Mouse (Mus musculus) forebrain, embryonic 14.5 days (tissue): ENCODE results near the gene Ch25h. TPM values are rescaled to one million over a fixed set of nuclear protein-coding genes. Genes with fewer than 3 reads are reported as not detected.

ENCODE experiments used
- ATAC-seq: fragments of 200-750 bp; cut with Nextera tagmentation; 2 replicates; pipeline ENCODE4 v1.8.0; 2017; ENCODE audit warnings: mild to moderate bottlenecking, moderate library complexity
- DNase-seq: peaks from one replicate; pipeline ENCODE4 v3.0.0-alpha.2; 2015; ENCODE audit warnings: low spot score
- H3K27ac ChIP-seq: fragments of 300-500 bp; sonication (generic); 2 replicates; pipeline ENCODE4 v1.5.1; 2014; ENCODE audit warnings: low read depth, mild to moderate bottlenecking, control low read depth, low read length, moderate library complexity
- H3K27me3 ChIP-seq: fragments of 300-500 bp; sonication (generic); replicated peaks from 2 replicates; pipeline ENCODE4 v1.6.1; 2014; ENCODE audit warnings: low read length, control low read depth, mixed read lengths; ENCODE audit not compliant: control insufficient read depth, insufficient read depth
- H3K36me3 ChIP-seq: fragments of 300-500 bp; sonication (generic); 2 replicates; pipeline ENCODE4 v1.6.1; 2014; ENCODE audit warnings: low read length, control low read depth; ENCODE audit not compliant: control insufficient read depth, insufficient read depth
- H3K4me1 ChIP-seq: fragments of 300-500 bp; sonication (generic); 2 replicates; pipeline ENCODE4 v1.6.1; 2014; ENCODE audit warnings: antibody characterized with exemption, low read length, control low read depth; ENCODE audit not compliant: control insufficient read depth, insufficient read depth
- H3K4me2 ChIP-seq: fragments of 300-500 bp; sonication (generic); 2 replicates; pipeline ENCODE4 v1.6.1; 2014; ENCODE audit warnings: mild to moderate bottlenecking, control low read depth, low read length
- H3K4me3 ChIP-seq: fragments of 300-500 bp; sonication (generic); 2 replicates; pipeline ENCODE4 v1.5.1; 2014; ENCODE audit warnings: low read depth, low read length, control low read depth
- H3K9ac ChIP-seq: fragments of 300-500 bp; sonication (generic); 2 replicates; pipeline ENCODE4 v1.6.1; 2014; ENCODE audit warnings: mild to moderate bottlenecking, low read length, control low read depth, moderate library complexity
- H3K9me3 ChIP-seq: fragments of 300-500 bp; sonication (generic); replicated peaks from 2 replicates; pipeline ENCODE4 v1.6.1; 2016; ENCODE audit warnings: low read length, control low read depth, mixed read lengths; ENCODE audit not compliant: control insufficient read depth
- WGBS: fragments of 180-500 bp; shearing (Covaris S2); extraction: QIAGEN DNeasy Blood & Tissue Kit; methylation state at CpG from one replicate; pipeline ENCODE4 v1.1.7; 2014; 5-methylcytosine and 5-hydroxymethylcytosine counted together
- polyA plus RNA-seq: library from polyadenylated mRNA; unstranded; fragments of >200 nt; fragmentation: Nextera tagmentation; extraction: Ambion mirVana; gene quantifications from 2 replicates; pipeline ENCODE4 v1.2.1, GENCODE M21; 2014

The Ch25h gene
- polyA plus RNA-seq: 0.24 and 0.31 TPM in 2 replicates

DNA sequence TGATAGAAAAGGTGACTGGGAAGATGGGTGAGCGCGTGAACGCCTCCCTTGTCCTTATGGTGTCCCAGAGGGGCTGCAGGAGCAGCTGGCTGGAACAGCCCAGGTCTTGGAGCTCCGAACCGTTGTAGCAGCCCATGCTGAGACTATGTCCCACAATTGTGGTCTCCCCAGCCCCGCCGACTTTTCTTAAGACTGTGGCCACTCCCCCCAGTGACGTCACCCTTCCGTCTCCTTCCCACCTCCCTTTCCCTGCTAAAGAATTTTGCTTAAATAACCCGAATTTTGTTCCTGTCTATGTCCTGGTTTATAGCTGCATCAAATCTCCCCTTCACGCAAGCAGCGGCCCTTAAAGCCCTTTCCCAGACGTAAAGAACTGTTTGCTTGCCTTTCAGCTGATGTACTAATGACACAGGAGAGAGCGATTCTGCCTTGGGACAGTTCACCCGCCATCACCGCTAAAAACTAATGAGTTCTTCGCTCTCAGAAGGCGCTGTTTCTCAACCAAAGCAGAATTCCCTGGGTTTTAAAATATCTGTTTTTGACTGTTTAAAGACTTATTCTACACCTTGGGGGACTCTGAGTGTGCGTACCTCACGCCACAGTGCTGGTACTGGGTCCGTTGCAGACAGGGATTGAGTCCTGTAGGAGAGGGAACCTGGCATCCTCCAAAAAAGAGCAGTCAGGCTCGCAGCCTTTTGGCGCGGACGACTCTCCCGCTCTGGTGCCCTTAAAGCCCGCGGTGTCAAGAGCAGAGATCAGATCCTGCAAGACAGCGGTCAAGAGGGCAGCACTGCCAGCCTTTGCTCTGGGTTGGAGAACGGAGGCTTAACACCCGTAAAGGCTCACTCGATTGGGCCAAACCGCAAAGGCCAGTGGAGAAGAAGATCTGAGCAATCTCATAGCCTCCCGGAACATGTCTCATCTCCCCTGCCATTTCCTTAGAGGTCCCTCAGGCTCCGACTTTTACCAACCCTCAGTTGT is at the start of gene Ch25h:
Ch25h (minus strand) TSS at position 174 of the 981 bp plus-strand sequence.
- no peaks in the 10 kb centered on the region for H3K9me3 ChIP-seq
- 1% methylated on average over 35 of the region's 35 CpGs for WGBS
- H3K36me3 ChIP-seq: no peaks in the 10 kb centered on the region
- H3K27me3 ChIP-seq: peaks cover 20% of the 10 kb centered on the region
- peak within 1 kb of the TSS; percentile 46 for H3K9ac ChIP-seq
- 0 out of 2 replicates have a peak, but pooled peaks cover 3% of the 10 kb centered on the region for H3K4me1 ChIP-seq
- no peak within 1 kb of the TSS for H3K27ac ChIP-seq
- peak within 1 kb of the TSS; percentile 95 for H3K4me2 ChIP-seq
- DNase-seq (peak; percentile 72), ATAC-seq (peak; percentile 89)
- peak within 1 kb of the TSS; percentile 50 for H3K4me3 ChIP-seq

DNA sequence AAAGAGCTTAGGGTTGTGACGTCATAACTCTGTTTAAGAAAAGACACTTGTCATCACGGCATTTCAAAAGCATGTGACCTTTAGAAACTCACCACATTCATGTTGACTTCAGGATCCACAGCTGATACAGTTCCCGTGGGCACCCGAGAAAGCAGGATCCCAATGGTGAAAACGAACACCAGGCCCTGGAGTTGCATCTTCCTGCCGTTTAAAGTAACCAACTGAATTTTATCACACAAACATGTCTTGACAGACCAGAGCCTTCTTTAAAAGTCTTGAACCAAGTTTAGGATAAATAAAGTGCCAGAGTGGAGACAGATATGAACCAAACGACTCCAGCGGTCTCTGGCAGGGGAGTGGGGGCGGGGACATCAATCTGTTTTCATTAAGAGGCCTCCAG is 49.7 kb upstream of the Ch25h start:
- Histone ChIP-seq H3K27ac (no peak overlapping the region), H3K9me3 (no peaks in the 10 kb centered on the region), H3K4me3 (no peak overlapping the region), H3K27me3 (no peaks in the 10 kb centered on the region), H3K36me3 (no peaks in the 10 kb centered on the region), H3K4me1 (peaks cover 3% of the 10 kb centered on the region; the same call in 1 of the 2 replicates), H3K4me2 (no peak overlapping the region), H3K9ac (no peak overlapping the region)
- no peak for DNase-seq
- WGBS: 82% methylated on average over 9 of the region's 9 CpGs
- no peak for ATAC-seq

GRCm38 (mm10) chr19:34523106-34523725 is 48.3 kb upstream of the Ch25h start:
- DNase-seq: no peak
- no peak for ATAC-seq
- H3K27ac ChIP-seq: no peak overlapping the region
- no peak overlapping the region for H3K4me2 ChIP-seq
- peaks cover 3% of the 10 kb centered on the region; the same call in 1 of the 2 replicates for H3K4me1 ChIP-seq
- no peaks in the 10 kb centered on the region for H3K9me3 ChIP-seq
- H3K4me3 ChIP-seq: no peak overlapping the region
- H3K27me3 ChIP-seq: no peaks in the 10 kb centered on the region
- no peaks in the 10 kb centered on the region for H3K36me3 ChIP-seq
- WGBS: 88% methylated on average over 12 of the region's 12 CpGs
- no peak overlapping the region for H3K9ac ChIP-seq

DNA sequence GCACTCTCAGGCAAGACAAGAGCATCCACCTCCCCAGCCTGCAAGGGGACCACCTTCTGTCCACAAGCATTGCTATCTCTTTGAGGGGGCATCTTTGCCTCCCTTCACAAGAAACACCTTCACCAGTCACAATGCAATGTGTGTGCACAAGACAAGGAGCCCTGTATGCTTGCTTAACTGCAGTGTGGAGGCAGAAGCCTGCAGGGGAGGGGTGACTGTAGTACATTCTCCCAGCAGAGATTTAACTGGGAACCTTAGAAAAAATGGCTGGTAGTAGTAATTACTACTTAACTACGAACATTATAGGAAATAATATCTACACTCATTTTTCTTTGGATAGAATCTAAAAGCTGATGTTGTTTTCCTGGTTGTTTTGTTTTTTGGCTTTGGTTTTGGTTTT is 47.0 kb upstream of the Ch25h start:
- no peaks in the 10 kb centered on the region for H3K9me3 ChIP-seq
- H3K4me2 ChIP-seq: no peak overlapping the region
- no peak for ATAC-seq
- H3K27ac ChIP-seq: no peak overlapping the region
- H3K4me3 ChIP-seq: no peak overlapping the region
- no peak for DNase-seq
- WGBS: 88% methylated on average over 1 of the region's 1 CpGs
- peaks cover 3% of the 10 kb centered on the region; the same call in 1 of the 2 replicates for H3K4me1 ChIP-seq
- no peaks in the 10 kb centered on the region for H3K27me3 ChIP-seq
- no peak overlapping the region for H3K9ac ChIP-seq
- H3K36me3 ChIP-seq: no peaks in the 10 kb centered on the region

DNA sequence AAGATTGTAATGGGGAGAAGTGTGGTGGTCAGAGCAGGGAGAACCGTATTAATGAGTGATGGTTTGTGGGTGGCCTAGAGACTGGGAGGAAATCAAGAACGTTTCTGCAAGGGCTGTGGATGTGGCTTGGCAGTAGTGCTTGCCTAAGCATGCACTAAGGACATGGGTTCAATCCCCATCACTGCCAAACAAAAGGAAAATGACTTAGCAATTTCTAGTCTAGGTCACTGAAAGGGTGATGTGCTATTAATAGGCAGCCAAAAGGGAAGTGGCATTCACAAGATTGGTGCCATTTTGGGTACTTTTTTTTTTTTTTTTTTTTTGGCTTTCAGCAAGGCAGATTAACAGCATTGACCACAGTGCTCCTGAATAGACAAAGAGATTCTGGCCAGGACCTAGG is 46.4 kb upstream of the Ch25h start:
- no peaks in the 10 kb centered on the region; the same call in 1 of the 2 replicates for H3K4me1 ChIP-seq
- H3K9me3 ChIP-seq: no peaks in the 10 kb centered on the region
- H3K27me3 ChIP-seq: no peaks in the 10 kb centered on the region
- WGBS: 67% methylated on average over 2 of the region's 2 CpGs
- H3K4me3 ChIP-seq: no peak overlapping the region
- no peak overlapping the region for H3K9ac ChIP-seq
- ATAC-seq: no peak
- H3K36me3 ChIP-seq: no peaks in the 10 kb centered on the region
- no peak for DNase-seq
- H3K27ac ChIP-seq: no peak overlapping the region
- H3K4me2 ChIP-seq: no peak overlapping the region

DNA sequence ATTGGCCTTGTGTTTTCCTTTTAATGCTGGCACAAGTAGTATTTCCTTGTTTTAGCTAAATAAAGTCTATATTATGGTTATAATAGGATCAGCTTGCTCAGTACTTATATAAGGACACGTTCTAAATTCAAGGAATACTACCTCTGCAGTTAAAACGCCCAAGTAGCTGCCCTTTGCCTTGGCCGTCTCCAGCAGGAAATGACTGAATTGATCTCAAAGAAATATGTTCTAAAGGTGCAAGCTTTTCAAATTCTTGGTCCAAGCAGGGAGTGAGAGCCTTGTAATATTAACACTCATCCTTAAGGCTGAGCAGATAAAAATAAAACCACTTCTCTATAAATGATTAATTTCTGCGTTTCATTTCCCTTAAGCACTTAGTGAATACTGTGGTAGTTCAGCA is 45.1 kb upstream of the Ch25h start:
- WGBS: 90% methylated on average over 4 of the region's 4 CpGs
- Histone ChIP-seq H3K27me3 (no peaks in the 10 kb centered on the region), H3K4me3 (no peak overlapping the region), H3K4me2 (no peak overlapping the region), H3K27ac (no peak overlapping the region), H3K4me1 (no peaks in the 10 kb centered on the region), H3K9me3 (no peaks in the 10 kb centered on the region), H3K9ac (no peak overlapping the region), H3K36me3 (no peaks in the 10 kb centered on the region)
- ATAC-seq: no peak
- DNase-seq: no peak

GRCm38 (mm10) chr19:34519646-34520045 is 44.7 kb upstream of the Ch25h start:
- no peak for DNase-seq
- Histone ChIP-seq H3K27ac (no peak overlapping the region), H3K27me3 (no peaks in the 10 kb centered on the region), H3K36me3 (no peaks in the 10 kb centered on the region), H3K4me2 (no peak overlapping the region), H3K4me3 (no peak overlapping the region), H3K9ac (no peak overlapping the region), H3K9me3 (no peaks in the 10 kb centered on the region), H3K4me1 (no peaks in the 10 kb centered on the region)
- 88% methylated on average over 3 of the region's 3 CpGs for WGBS
- no peak for ATAC-seq

DNA sequence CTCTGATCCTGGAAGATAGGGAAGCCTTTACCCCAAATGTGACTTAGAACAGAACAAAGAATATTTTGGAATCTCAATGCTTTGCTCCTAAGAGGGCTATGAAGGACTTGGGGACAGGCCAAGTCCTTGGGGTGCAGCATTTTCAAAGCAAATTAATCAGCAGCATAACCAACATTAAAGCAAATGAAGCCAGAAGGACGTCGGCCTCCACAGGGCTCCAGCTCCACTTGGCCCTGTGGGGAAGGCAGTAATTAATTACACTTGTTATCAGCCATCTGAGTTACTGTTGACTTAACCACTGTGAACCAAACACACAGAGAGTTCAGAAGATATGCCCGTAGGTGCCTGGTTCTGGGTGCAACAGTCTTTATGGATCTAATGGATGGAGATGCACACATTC is 43.8 kb upstream of the Ch25h start:
- ATAC-seq (no peak), DNase-seq (no peak)
- Histone ChIP-seq H3K4me2 (no peak overlapping the region), H3K27me3 (no peaks in the 10 kb centered on the region), H3K4me1 (no peaks in the 10 kb centered on the region), H3K36me3 (no peaks in the 10 kb centered on the region), H3K9ac (no peak overlapping the region), H3K27ac (no peak overlapping the region), H3K9me3 (no peaks in the 10 kb centered on the region), H3K4me3 (no peak overlapping the region)
- WGBS: 77% methylated on average over 3 of the region's 3 CpGs
